Mouse (Mus musculus) midbrain, embryonic 14.5 days (tissue): ENCODE measurements around the gene Tsc22d4. TPM values are rescaled to one million over a fixed set of nuclear protein-coding genes. Genes with fewer than 3 reads are reported as not detected.

Source experiments
- ATAC-seq: fragments of 200-750 bp; cut with Nextera tagmentation; 2 replicates; pipeline ENCODE4 v1.8.0; 2017; ENCODE audit warnings: moderate number of reproducible peaks, moderate library complexity; ENCODE audit not compliant: low FRiP score, low TSS enrichment
- DNase-seq: peaks from one replicate; pipeline ENCODE4 v3.0.0-alpha.2; 2015
- H3K27ac ChIP-seq: fragments of 300-500 bp; sonication (generic); replicated peaks from 2 replicates; pipeline ENCODE4 v1.5.1; 2014; ENCODE audit warnings: mild to moderate bottlenecking, low read depth, low read length, moderate library complexity
- H3K27me3 ChIP-seq: fragments of 300-500 bp; sonication (generic); 2 replicates; pipeline ENCODE4 v1.6.1; 2014; ENCODE audit warnings: low read length, control low read depth, mixed read lengths; ENCODE audit not compliant: control insufficient read depth, insufficient read depth
- H3K36me3 ChIP-seq: fragments of 300-500 bp; sonication (generic); 2 replicates; pipeline ENCODE4 v1.6.1; 2014; ENCODE audit warnings: low read length, control low read depth; ENCODE audit not compliant: control insufficient read depth, insufficient read depth
- H3K4me1 ChIP-seq: fragments of 300-500 bp; sonication (generic); 2 replicates; pipeline ENCODE4 v1.6.1; 2014; ENCODE audit warnings: mild to moderate bottlenecking, antibody characterized with exemption, low read length, control low read depth; ENCODE audit not compliant: control insufficient read depth, insufficient read depth
- H3K4me2 ChIP-seq: fragments of 300-500 bp; sonication (generic); 2 replicates; pipeline ENCODE4 v1.6.1; 2014; ENCODE audit warnings: mild to moderate bottlenecking, low read length, moderate library complexity
- H3K4me3 ChIP-seq: fragments of 300-500 bp; sonication (generic); replicated peaks from 2 replicates; pipeline ENCODE4 v1.5.1; 2014; ENCODE audit warnings: low read depth, low read length
- H3K9ac ChIP-seq: fragments of 300-500 bp; sonication (generic); replicated peaks from 2 replicates; pipeline ENCODE4 v1.6.1; 2014; ENCODE audit warnings: mild to moderate bottlenecking, low read length, moderate library complexity
- H3K9me3 ChIP-seq: fragments of 300-500 bp; sonication (generic); 2 replicates; pipeline ENCODE4 v1.6.1; 2016; ENCODE audit warnings: low read length, control low read depth, mixed read lengths; ENCODE audit not compliant: control insufficient read depth
- WGBS: fragments of 180-500 bp; shearing (Covaris S2); extraction: QIAGEN DNeasy Blood & Tissue Kit; methylation state at CpG from one replicate; pipeline ENCODE4 v1.1.7; 2014; 5-methylcytosine and 5-hydroxymethylcytosine counted together
- polyA plus RNA-seq: library from polyadenylated mRNA; unstranded; fragments of >200 nt; fragmentation: Nextera tagmentation; extraction: Ambion mirVana; gene quantifications from 2 replicates; pipeline ENCODE4 v1.2.1, GENCODE M21; 2014

Tsc22d4 gene
- polyA plus RNA-seq, 1 experiment from 2014 or later: 47.0 TPM

GRCm38 (mm10) chr5:137738516-137738915, 7.0 kb upstream of the Tsc22d4 start:
- 29% methylated on average over 5 of the region's 5 CpGs for WGBS
- peak; percentile 73 for DNase-seq

GRCm38 (mm10) chr5:137739471-137739870, 6.1 kb upstream of the Tsc22d4 start:
- peaks cover 37% of the 10 kb centered on the region for H3K4me1 ChIP-seq
- no peaks in the 10 kb centered on the region for H3K27me3 ChIP-seq
- H3K36me3 ChIP-seq: peaks cover 33% of the 10 kb centered on the region
- peak overlapping the region; percentile 93 for H3K4me2 ChIP-seq
- H3K4me3 ChIP-seq: peak overlapping the region; percentile 75
- no peaks in the 10 kb centered on the region for H3K9me3 ChIP-seq
- ATAC-seq: no peak
- peak overlapping the region; percentile 90 for H3K9ac ChIP-seq
- peak overlapping the region; percentile 87 for H3K27ac ChIP-seq
- WGBS: 13% methylated on average over 9 of the region's 9 CpGs
- no peak for DNase-seq

More at GRCm38 (mm10) chr5:137738516-137738915, 7.0 kb upstream of the Tsc22d4 start:
- peak overlapping the region; percentile 87 for H3K27ac ChIP-seq
- peaks cover 43% of the 10 kb centered on the region for H3K4me1 ChIP-seq
- ATAC-seq: no peak
- peak overlapping the region; percentile 75 for H3K4me3 ChIP-seq
- peaks cover 35% of the 10 kb centered on the region for H3K36me3 ChIP-seq
- H3K27me3 ChIP-seq: no peaks in the 10 kb centered on the region
- no peaks in the 10 kb centered on the region for H3K9me3 ChIP-seq
- peak overlapping the region; percentile 93 for H3K4me2 ChIP-seq
- peak overlapping the region; percentile 90; the same call in 1 of the 2 replicates for H3K9ac ChIP-seq

DNA sequence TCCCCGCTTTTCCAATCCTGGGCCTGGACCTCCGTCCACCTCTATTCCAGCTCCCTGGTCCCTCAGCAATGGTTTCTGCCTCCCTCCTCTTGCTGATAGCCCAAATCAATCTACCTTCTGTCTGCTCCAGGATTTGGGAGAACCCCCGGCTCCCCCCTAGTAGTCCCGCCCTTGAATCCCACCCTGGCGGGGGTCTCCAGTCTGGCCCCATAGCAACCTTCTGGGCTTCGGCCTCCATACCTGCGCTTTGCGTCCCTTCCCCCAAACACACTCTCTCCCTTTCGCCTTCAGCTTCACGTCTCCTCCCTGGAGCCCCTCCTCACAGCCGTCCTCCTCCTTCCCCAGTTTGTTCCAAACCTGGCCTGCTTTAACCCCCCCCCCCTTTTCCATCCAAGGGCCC, 5.0 kb upstream of the Tsc22d4 start:
- Histone ChIP-seq H3K27ac (peak overlapping the region; percentile 87), H3K36me3 (peaks cover 25% of the 10 kb centered on the region), H3K4me2 (peak overlapping the region; percentile 93), H3K4me3 (peak overlapping the region; percentile 75), H3K9ac (peak overlapping the region; percentile 90), H3K4me1 (peaks cover 26% of the 10 kb centered on the region), H3K27me3 (no peaks in the 10 kb centered on the region), H3K9me3 (no peaks in the 10 kb centered on the region)
- 2% methylated on average over 11 of the region's 11 CpGs for WGBS
- peak; percentile 11 for ATAC-seq
- DNase-seq: peak; percentile 57

GRCm38 (mm10) chr5:137741023-137741931, 4.3 kb upstream of the Tsc22d4 start, which contains the start of gene Nyap1:
TSS of gene Nyap1 (minus strand) at chr5:137741607.
- peak within 1 kb of the TSS; percentile 87 for H3K27ac ChIP-seq
- peaks cover 24% of the 10 kb centered on the region for H3K4me1 ChIP-seq
- peaks cover 17% of the 10 kb centered on the region for H3K36me3 ChIP-seq
- peak within 1 kb of the TSS; percentile 75 for H3K4me3 ChIP-seq
- H3K27me3 ChIP-seq: no peaks in the 10 kb centered on the region
- ATAC-seq: peak; percentile 85
- peak within 1 kb of the TSS; percentile 93 for H3K4me2 ChIP-seq
- H3K9ac ChIP-seq: peak within 1 kb of the TSS; percentile 90
- H3K9me3 ChIP-seq: no peaks in the 10 kb centered on the region
- DNase-seq: peak; percentile 92
- 1% methylated on average over 71 of the region's 71 CpGs for WGBS

DNA sequence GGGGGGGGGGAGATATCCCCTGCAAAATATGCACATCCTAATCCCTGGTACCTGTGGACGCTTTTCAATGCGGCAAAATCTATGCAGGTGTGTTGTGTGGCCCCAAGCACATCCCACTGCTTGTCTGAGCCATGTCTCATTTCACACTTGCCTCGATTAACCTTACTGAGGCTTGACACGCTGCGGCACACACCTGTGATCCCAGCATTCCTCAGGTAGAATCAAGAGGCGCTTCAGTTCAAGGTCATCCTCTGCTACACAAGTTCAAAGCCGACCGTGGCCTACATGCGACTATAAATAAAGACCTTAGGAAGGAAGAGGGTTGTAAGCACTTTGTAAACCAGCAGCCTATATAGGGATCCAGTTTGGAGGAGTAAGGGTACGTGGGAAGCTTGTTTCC, 3.5 kb upstream of the Tsc22d4 start:
- H3K4me3 ChIP-seq: peak overlapping the region; percentile 75; the same call in 1 of the 2 replicates
- no peak overlapping the region for H3K27ac ChIP-seq
- peak overlapping the region; percentile 93 for H3K4me2 ChIP-seq
- DNase-seq: no peak
- 69% methylated on average over 10 of the region's 10 CpGs for WGBS
- no peak for ATAC-seq
- H3K9me3 ChIP-seq: no peaks in the 10 kb centered on the region
- peaks cover 11% of the 10 kb centered on the region for H3K36me3 ChIP-seq
- H3K9ac ChIP-seq: peak overlapping the region; percentile 90; the same call in 1 of the 2 replicates
- no peaks in the 10 kb centered on the region for H3K27me3 ChIP-seq
- H3K4me1 ChIP-seq: peaks cover 27% of the 10 kb centered on the region

DNA sequence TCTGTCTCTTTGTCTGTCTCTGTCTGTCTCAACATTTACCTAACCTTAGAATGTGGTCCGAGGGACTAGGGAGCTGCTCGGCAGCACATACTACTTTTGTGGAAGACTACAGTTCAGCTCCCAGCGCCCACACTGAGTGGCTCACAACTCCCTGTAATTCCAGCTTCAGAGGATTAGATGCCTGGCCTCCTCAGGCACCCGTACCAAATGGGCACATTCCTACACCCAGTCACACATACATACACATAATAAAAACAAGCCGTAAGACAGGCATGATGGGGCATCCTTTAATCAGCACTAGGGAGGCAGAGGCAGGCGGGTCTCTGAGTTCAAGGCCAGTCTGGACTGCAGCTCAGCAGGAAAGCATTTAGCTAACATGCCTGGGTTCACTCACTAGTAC, 2.7 kb upstream of the Tsc22d4 start:
- peaks cover 28% of the 10 kb centered on the region for H3K4me1 ChIP-seq
- no peak for ATAC-seq

GRCm38 (mm10) chr5:137744197-137744596, 1.3 kb upstream of the Tsc22d4 start:
- WGBS: 92% methylated on average over 7 of the region's 7 CpGs
- H3K27ac ChIP-seq: no peak overlapping the region
- H3K4me3 ChIP-seq: no peak overlapping the region
- DNase-seq (no peak), ATAC-seq (no peak)
- no peak overlapping the region for H3K4me2 ChIP-seq
- no peaks in the 10 kb centered on the region for H3K27me3 ChIP-seq
- no peaks in the 10 kb centered on the region for H3K9me3 ChIP-seq
- no peaks in the 10 kb centered on the region for H3K36me3 ChIP-seq
- H3K4me1 ChIP-seq: peaks cover 23% of the 10 kb centered on the region
- H3K9ac ChIP-seq: no peak overlapping the region

More for the DNA sequence above, 2.7 kb upstream of the Tsc22d4 start:
- 90% methylated on average over 6 of the region's 6 CpGs for WGBS
- Histone ChIP-seq H3K4me2 (no peak overlapping the region), H3K27me3 (no peaks in the 10 kb centered on the region), H3K36me3 (peaks cover 5% of the 10 kb centered on the region), H3K9me3 (no peaks in the 10 kb centered on the region), H3K27ac (no peak overlapping the region), H3K9ac (no peak overlapping the region), H3K4me3 (no peak overlapping the region)
- DNase-seq: no peak

DNA sequence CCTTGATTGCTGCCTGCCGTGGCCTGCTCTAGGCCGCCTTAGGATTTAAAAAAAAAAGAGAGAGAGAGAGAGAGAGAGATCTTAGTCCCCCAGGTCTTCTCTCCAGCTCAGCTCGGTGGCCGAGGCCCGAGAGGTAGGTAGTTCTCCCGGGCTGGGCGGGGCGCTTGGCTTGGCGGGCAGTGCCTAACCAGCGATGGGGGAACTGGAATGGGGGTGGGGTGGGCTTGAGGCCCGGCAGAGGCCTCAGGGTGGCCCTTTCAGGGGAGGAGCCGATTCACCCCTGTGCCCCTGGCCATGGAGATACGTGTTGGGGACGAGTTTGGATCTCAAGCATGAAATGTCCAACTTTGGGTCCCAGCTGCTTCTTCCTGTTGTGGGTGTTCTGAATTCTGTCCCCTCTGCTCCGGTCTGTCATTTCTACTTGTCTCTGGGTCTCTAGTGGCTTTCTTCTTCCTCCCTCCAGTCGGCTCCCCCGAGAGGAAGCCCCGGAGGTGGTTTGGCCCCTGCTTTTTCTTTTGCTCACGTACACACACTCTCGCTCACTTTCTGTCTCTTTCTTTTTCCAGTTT, 836 bp downstream of the Tsc22d4 start:
- no peaks in the 10 kb centered on the region for H3K27me3 ChIP-seq
- WGBS: 0% methylated on average over 20 of the region's 20 CpGs
- H3K27ac ChIP-seq: peak overlapping the region; percentile 89
- H3K4me2 ChIP-seq: peak overlapping the region; percentile 95
- DNase-seq: peak; percentile 65
- H3K4me3 ChIP-seq: peak overlapping the region; percentile 51
- H3K36me3 ChIP-seq: peaks cover 4% of the 10 kb centered on the region; the same call in 1 of the 2 replicates
- H3K9ac ChIP-seq: peak overlapping the region; percentile 68
- 0 out of 2 replicates have a peak, but pooled peaks have one; percentile 1 for ATAC-seq
- H3K4me1 ChIP-seq: peaks cover 16% of the 10 kb centered on the region
- H3K9me3 ChIP-seq: no peaks in the 10 kb centered on the region
